ENCODE assay signal across 8 mouse cellular contexts in genomic region chr5:134986298-134987268, GRCm38 (mm10). TPM values are rescaled to one million over a fixed set of nuclear protein-coding genes. Genes with fewer than 3 reads are reported as not detected.
DNase-seq lines count a peak whose midpoint lies in the region; ATAC-seq and TF ChIP-seq lines count a peak whose summit lies in the region.

No protein-coding gene starts in this region.

- 3% methylated on average over 79 of the region's 79 CpGs for WGBS in heart, embryonic 11.5 days (ENCODE audit: insufficient replicate concordance)
- 2% methylated on average over 79 of the region's 79 CpGs for WGBS in hindbrain, postnatal 0 days

- TF ChIP-seq POLR2A in brain, embryonic 14.5 days (IDR thresholded peaks at IDR 0.05; ENCODE audit: borderline replicate concordance, extremely low read depth, insufficient read depth, insufficient read length, poor library complexity, severe bottlenecking): no peak

- peak overlapping the region; percentile 25 for H3K4me3 ChIP-seq in heart, embryonic 11.5 days (ENCODE audit: low read depth, low read length)
- H3K4me3 ChIP-seq in hindbrain, postnatal 0 days (ENCODE audit: low read length): peak overlapping the region; percentile 29
- peak overlapping the region; percentile 84 for H3K4me3 ChIP-seq in megakaryocyte, embryonic 14.5 days (replicated peaks)

- no peak for DNase-seq in heart, postnatal 25 days (ENCODE audit: low spot score)
- peak; percentile 59 for DNase-seq in brain, embryonic 14.5 days (ENCODE audit: low read depth)
- peak; percentile 25 for DNase-seq in hindbrain, postnatal 0 days (ENCODE audit: low spot score)
- DNase-seq in adipocyte (ENCODE audit: low spot score): no peak
- no peak for DNase-seq in embryo, embryonic 9.5 days (ENCODE audit: extremely low spot score)
- no peak for DNase-seq in cerebellum, adult 11-12 months

- no peak overlapping the region for H3K27ac ChIP-seq in heart, embryonic 11.5 days (ENCODE audit: low read depth, low read length)
- no peak overlapping the region for H3K27ac ChIP-seq in hindbrain, postnatal 0 days

- peaks cover 7% of the 10 kb centered on the region for H3K4me1 ChIP-seq in heart, embryonic 11.5 days (ENCODE audit: control insufficient read depth, insufficient read depth, low read length)
- peaks cover 6% of the 10 kb centered on the region for H3K4me1 ChIP-seq in hindbrain, postnatal 0 days (ENCODE audit: insufficient read depth, low read length)
- peaks cover 64% of the 10 kb centered on the region for H3K4me1 ChIP-seq in megakaryocyte, embryonic 14.5 days

- H3K9me3 ChIP-seq in heart, embryonic 11.5 days (replicated peaks; ENCODE audit: control insufficient read depth, low read length): no peaks in the 10 kb centered on the region
- H3K9me3 ChIP-seq in hindbrain, postnatal 0 days (ENCODE audit: low read length): no peaks in the 10 kb centered on the region
- peaks cover 5% of the 10 kb centered on the region; the same call in 1 of the 2 replicates for H3K9me3 ChIP-seq in megakaryocyte, embryonic 14.5 days

- peaks cover 43% of the 10 kb centered on the region for H3K27me3 ChIP-seq in heart, embryonic 11.5 days (ENCODE audit: control insufficient read depth, insufficient read depth, low read length)
- peaks cover 42% of the 10 kb centered on the region for H3K27me3 ChIP-seq in hindbrain, postnatal 0 days (ENCODE audit: insufficient read depth, low read length)
- H3K27me3 ChIP-seq in megakaryocyte, embryonic 14.5 days (replicated peaks): peaks cover 71% of the 10 kb centered on the region

- H3K4me2 ChIP-seq in heart, embryonic 11.5 days: peak overlapping the region; percentile 59
- peak overlapping the region; percentile 40 for H3K4me2 ChIP-seq in hindbrain, postnatal 0 days (ENCODE audit: low read depth, low read length)

- intact Hi-C loops in heart, postnatal 25 days (cut with DNase I): no loop called here

- no peak for ATAC-seq in heart, embryonic 11.5 days (replicated peaks; ENCODE audit: insufficient number of reproducible peaks, low FRiP score, low TSS enrichment)
- ATAC-seq in hindbrain, postnatal 0 days: peak; percentile 57

- no peak for TF ChIP-seq CTCF in brain, embryonic 14.5 days (IDR thresholded peaks at IDR 0.05; ENCODE audit: borderline replicate concordance, extremely low read depth, insufficient read depth, insufficient read length)
- peak; percentile 24; the same call in 1 of the 2 replicates for TF ChIP-seq CTCF in hindbrain, postnatal 0 days (IDR thresholded peaks at IDR 0.05; ENCODE audit: low read depth)

- H3K9ac ChIP-seq in heart, embryonic 11.5 days (ENCODE audit: low read depth, low read length): 0 out of 2 replicates have a peak overlapping the region, but pooled peaks have one; percentile 34
- peak overlapping the region; percentile 30; the same call in 1 of the 2 replicates for H3K9ac ChIP-seq in hindbrain, postnatal 0 days (replicated peaks; ENCODE audit: low read length)

- no peaks in the 10 kb centered on the region for H3K36me3 ChIP-seq in heart, embryonic 11.5 days (ENCODE audit: control insufficient read depth, insufficient read depth, low read length)
- H3K36me3 ChIP-seq in hindbrain, postnatal 0 days (ENCODE audit: insufficient read depth, low read length): no peaks in the 10 kb centered on the region
- no peaks in the 10 kb centered on the region for H3K36me3 ChIP-seq in megakaryocyte, embryonic 14.5 days (replicated peaks; ENCODE audit: low read length)

RNA-seq across cellular contexts. Expression of gene Cldn3, which starts 0.6 kb away (rescaled TPM):
- polyA plus RNA-seq in heart, embryonic 11.5 days (2014; fragmentation: Nextera tagmentation; extraction: Ambion mirVana): 1.2 and 1.5 TPM in 2 replicates
- not detected for total RNA-seq in heart, postnatal 25 days (2021)
- 2.8 and 4.7 TPM in 2 replicates for polyA plus RNA-seq in brain, embryonic 14.5 days (2012; rRNA removed)
- 3.6 and 10.5 TPM in 2 replicates for total RNA-seq in hindbrain, postnatal 0 days (2014; rRNA removed)
- polyA plus RNA-seq in hindbrain, postnatal 0 days (2015; fragmentation: Nextera tagmentation; extraction: Ambion mirVana): 4.7 and 5.9 TPM in 2 replicates
- polyA plus RNA-seq in megakaryocyte, embryonic 14.5 days (2012; ENCODE audit: insufficient read depth, low replicate concordance): 0.64 and 3.8 TPM in 2 replicates

RNA-seq across cellular contexts. Expression of gene Abhd11, which starts 22.4 kb away (rescaled TPM):
- 58.2 and 59.9 TPM in 2 replicates for polyA plus RNA-seq in heart, embryonic 11.5 days (2014; fragmentation: Nextera tagmentation; extraction: Ambion mirVana)
- 10 to 100 TPM; 59.4 to 65.8 TPM for total RNA-seq in heart, postnatal 25 days (2021)
- 65.6 and 94.1 TPM in 2 replicates for polyA plus RNA-seq in brain, embryonic 14.5 days (2012; rRNA removed)
- total RNA-seq in hindbrain, postnatal 0 days (2014; rRNA removed): 60.7 and 72.4 TPM in 2 replicates
- 81.7 and 83.7 TPM in 2 replicates for polyA plus RNA-seq in hindbrain, postnatal 0 days (2015; fragmentation: Nextera tagmentation; extraction: Ambion mirVana)
- 23.7 and 34.3 TPM in 2 replicates for polyA plus RNA-seq in megakaryocyte, embryonic 14.5 days (2012; ENCODE audit: insufficient read depth, low replicate concordance)

RNA-seq across cellular contexts. Expression of gene Stx1a, which starts 36.7 kb away (rescaled TPM):
- polyA plus RNA-seq in heart, embryonic 11.5 days (2014; fragmentation: Nextera tagmentation; extraction: Ambion mirVana): 10.4 and 13.4 TPM in 2 replicates
- 1 to 10 TPM; 2.2 to 2.3 TPM for total RNA-seq in heart, postnatal 25 days (2021)
- polyA plus RNA-seq in brain, embryonic 14.5 days (2012; rRNA removed): 151 and 152 TPM in 2 replicates
- 141 and 149 TPM in 2 replicates for total RNA-seq in hindbrain, postnatal 0 days (2014; rRNA removed)
- polyA plus RNA-seq in hindbrain, postnatal 0 days (2015; fragmentation: Nextera tagmentation; extraction: Ambion mirVana): 118 and 126 TPM in 2 replicates
- 1.1 and 1.6 TPM in 2 replicates for polyA plus RNA-seq in megakaryocyte, embryonic 14.5 days (2012; ENCODE audit: insufficient read depth, low replicate concordance)

RNA-seq across cellular contexts. Expression of gene Cldn4, which starts 39.8 kb away (rescaled TPM):
- polyA plus RNA-seq in heart, embryonic 11.5 days (2014; fragmentation: Nextera tagmentation; extraction: Ambion mirVana): 1.4 and 1.7 TPM in 2 replicates
- total RNA-seq in heart, postnatal 25 days (2021): not detected
- 3.2 and 3.5 TPM in 2 replicates for polyA plus RNA-seq in brain, embryonic 14.5 days (2012; rRNA removed)
- total RNA-seq in hindbrain, postnatal 0 days (2014; rRNA removed): not detected in 2 replicates
- not detected in 2 replicates for polyA plus RNA-seq in hindbrain, postnatal 0 days (2015; fragmentation: Nextera tagmentation; extraction: Ambion mirVana)
- not detected in 2 replicates for polyA plus RNA-seq in megakaryocyte, embryonic 14.5 days (2012; ENCODE audit: insufficient read depth, low replicate concordance)

RNA-seq across cellular contexts. Expression of gene Mettl27, which starts 54.4 kb away (rescaled TPM):
- 10.3 and 11.1 TPM in 2 replicates for polyA plus RNA-seq in heart, embryonic 11.5 days (2014; fragmentation: Nextera tagmentation; extraction: Ambion mirVana)
- 1 to 10 TPM; 5.0 to 5.6 TPM for total RNA-seq in heart, postnatal 25 days (2021)
- polyA plus RNA-seq in brain, embryonic 14.5 days (2012; rRNA removed): 5.6 and 6.9 TPM in 2 replicates
- 8.1 and 10.9 TPM in 2 replicates for total RNA-seq in hindbrain, postnatal 0 days (2014; rRNA removed)
- 8.5 and 11.0 TPM in 2 replicates for polyA plus RNA-seq in hindbrain, postnatal 0 days (2015; fragmentation: Nextera tagmentation; extraction: Ambion mirVana)
- polyA plus RNA-seq in megakaryocyte, embryonic 14.5 days (2012; ENCODE audit: insufficient read depth, low replicate concordance): 18.7 and 34.3 TPM in 2 replicates

Comparison
In these comparisons a context has a peak if more than half of its experiments do, and no peak if none do; other contexts are left out.
1. H3K4me3 ChIP-seq: peak in every context shown above with its lines; median percentile 84 in megakaryocyte, embryonic 14.5 days; 29 in hindbrain, postnatal 0 days; 25 in heart, embryonic 11.5 days.
2. DNase-seq: peak in brain, embryonic 14.5 days (single experiment) and hindbrain, postnatal 0 days (single experiment); none in heart, postnatal 25 days (single experiment), adipocyte (single experiment), embryo, embryonic 9.5 days (single experiment) and cerebellum, adult 11-12 months (single experiment).